Mouse (Mus musculus) macrophage (primary cell): ENCODE measurements around the gene Tpm1. TPM values are rescaled to one million over a fixed set of nuclear protein-coding genes. Genes with fewer than 3 reads are reported as not detected.

Experiments
- polyA plus RNA-seq: library from polyadenylated mRNA; stranded (reverse); fragments of 250-400 nt; gene quantifications from 3 replicates; pipeline ENCODE4 v1.2.4, GENCODE M21; 2018; ENCODE audit warnings: inconsistent platforms

The Tpm1 gene
- polyA plus RNA-seq, 1 experiment from 2014 or later = 101 TPM

Other genes with a start within 250 kb of the Tpm1 start
- gene Aph1c, start 214.7 kb downstream of the Tpm1 start, polyA plus RNA-seq = 28.2 to 132 TPM (median 63.8 TPM) in 3 replicates
- gene Rab8b, start 129.7 kb downstream of the Tpm1 start, polyA plus RNA-seq = 189 to 289 TPM (median 212 TPM) in 3 replicates
- 167 to 496 TPM (median 309 TPM) in 3 replicates for gene Rps27l, start 103.3 kb downstream of the Tpm1 start, polyA plus RNA-seq
- gene Lactb, start 73.9 kb downstream of the Tpm1 start, polyA plus RNA-seq = 31.0 to 53.6 TPM (median 37.0 TPM) in 3 replicates